Mouse (Mus musculus): ENCODE results near the gene Il4.

DNA sequence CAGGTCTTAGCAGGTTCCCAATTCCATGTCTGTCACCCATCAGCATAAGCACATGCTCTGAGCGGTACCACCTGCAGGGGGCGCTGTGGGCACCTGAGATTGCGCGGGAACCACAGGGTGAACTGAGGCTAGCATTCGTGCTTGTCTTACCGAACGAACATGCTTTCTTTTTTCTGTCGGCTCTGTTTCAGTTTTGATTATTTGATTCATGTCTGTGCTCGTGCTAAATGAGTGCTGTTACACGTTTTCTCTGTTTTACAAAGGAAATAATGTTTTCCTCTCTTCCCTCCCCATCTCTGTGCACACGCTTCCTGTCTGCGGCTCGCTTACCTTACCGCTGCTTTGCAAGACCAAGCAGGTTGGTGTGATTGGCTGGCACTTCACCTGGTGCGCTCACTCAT, 28.1 kb downstream of the Il4 start:
- TF ChIP-seq CTCF (conservative IDR thresholded peaks at IDR 0.05; ENCODE audit: insufficient read depth, insufficient read length, low read depth, low read length) (peak; percentile 64), POLR2A (IDR thresholded peaks at IDR 0.05; ENCODE audit: low read depth, low read length) (no peak)
